Mouse (Mus musculus): ENCODE data around the gene Ak1.

Ak1 gene

GRCm38 (mm10) chr2:32601417-32602065 lies 20.0 kb upstream of the Ak1 start:
- peak in 1 of 2 experiments; percentile 69 for DNase-seq

GRCm38 (mm10) chr2:32602600-32603054 lies 18.9 kb upstream of the Ak1 start:
- peak; percentile 88 to 95 for DNase-seq

DNA sequence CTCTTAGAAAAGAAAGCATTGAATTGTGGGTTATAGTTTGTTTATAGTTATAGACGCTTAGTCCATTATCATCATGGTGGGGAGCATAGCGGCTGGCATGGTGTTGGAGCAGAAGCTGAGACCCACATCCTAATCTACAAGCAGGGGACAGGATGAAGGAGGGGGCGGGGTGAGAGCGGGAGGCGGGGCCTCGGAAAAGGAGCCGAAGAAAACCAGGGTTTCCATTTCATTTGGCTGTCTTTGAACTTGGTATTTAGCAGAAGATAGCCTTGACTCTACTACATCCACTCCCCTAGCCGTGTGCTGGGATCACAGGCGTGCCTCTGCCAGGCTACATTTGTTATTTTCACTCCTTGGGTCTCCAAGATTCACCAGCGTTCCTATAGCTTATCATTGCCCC lies 16.9 kb upstream of the Ak1 start:
- no peak for DNase-seq

DNA sequence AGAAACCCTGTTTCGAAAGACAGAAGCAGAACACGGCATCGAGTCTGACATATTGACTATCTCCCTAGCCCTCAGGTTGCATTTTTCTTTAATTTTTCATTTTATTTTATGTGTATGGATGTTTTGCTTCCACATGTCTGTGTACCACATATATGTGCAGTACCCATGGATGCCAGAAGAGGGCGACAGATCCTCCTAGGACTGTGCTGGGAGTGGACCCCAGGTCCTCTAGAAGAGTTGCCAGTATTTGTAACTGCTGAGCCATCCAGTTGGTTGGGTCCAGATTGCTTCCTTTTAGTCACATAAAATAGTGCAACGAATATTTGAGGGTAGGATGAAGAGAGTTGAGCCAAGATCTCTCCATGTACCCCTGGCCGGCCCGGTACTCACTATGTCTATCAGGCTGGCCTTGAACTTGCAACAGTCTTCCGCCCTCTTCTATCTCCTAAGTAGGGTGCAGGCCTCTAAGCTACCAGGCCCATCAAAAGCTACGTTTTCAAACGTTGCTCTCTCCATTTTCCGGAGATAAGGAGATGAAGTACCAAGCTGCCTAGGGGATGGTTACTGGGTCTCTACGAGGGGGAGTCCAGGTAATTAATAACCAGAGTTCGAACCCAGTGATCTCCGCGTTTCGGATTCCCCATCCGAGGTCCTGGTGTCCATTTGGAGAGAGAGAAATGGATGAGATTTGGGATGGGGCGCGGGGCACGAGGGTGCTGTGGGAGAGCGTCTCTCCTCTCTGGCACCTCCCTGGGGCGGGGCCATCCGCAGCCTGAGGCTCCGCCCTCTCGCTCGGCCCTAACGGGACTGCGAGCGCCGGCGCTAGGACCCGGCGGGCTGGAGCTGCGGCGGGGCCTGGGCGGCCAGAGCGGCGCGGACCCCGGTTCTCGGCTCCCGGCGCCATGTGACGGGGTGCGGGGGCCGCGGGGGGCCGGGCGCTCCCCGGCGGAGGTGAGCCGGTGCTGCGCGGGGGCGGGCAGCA lies 15.1 kb upstream of the Ak1 start:
- DNase-seq: peak; percentile 74 to 91

GRCm38 (mm10) chr2:32607262-32607947 lies 14.2 kb upstream of the Ak1 start:
- DNase-seq: peak in 1 of 2 experiments; percentile 36

DNA sequence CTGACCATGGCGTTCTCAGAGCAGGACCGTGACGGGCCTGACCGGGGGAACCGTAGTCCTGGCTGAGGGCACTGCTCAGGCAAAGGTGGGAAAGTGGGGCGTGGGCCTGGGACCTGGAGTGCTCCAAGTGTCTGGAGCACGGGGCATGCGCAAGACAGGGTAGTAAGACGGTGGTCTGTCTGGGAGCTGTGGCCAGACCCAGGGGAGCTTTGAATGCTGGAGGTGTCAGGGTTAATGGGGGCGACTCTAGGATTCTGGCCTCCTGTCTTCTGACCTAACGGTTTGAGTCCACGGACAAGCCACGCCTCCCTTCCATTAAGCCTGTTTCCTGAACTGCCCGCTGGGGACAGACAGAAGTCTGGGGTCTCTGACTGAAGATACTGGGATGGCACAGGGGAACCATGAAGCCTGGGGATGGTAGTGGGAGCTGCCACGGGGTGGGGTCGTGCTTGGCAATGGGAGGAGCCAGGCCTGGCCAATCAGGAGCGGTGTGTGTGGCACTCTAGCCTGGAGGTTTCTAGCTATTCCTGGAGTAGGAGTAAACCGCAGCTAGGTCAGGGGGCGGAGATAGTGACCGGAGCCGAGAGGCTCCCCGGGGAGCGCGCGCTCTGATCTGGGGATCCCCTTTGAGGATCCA lies 13.3 kb upstream of the Ak1 start:
- DNase-seq: peak; percentile 57 to 73

GRCm38 (mm10) chr2:32608778-32609435 lies 12.7 kb upstream of the Ak1 start:
- DNase-seq: peak in 1 of 2 experiments; percentile 36

- peak in 1 of 2 experiments; percentile 73 for DNase-seq
Observed at GRCm38 (mm10) chr2:32610610-32611229, 10.8 kb upstream of the Ak1 start.

- no peak for DNase-seq
Observed at GRCm38 (mm10) chr2:32612274-32612673, 9.3 kb upstream of the Ak1 start.

DNA sequence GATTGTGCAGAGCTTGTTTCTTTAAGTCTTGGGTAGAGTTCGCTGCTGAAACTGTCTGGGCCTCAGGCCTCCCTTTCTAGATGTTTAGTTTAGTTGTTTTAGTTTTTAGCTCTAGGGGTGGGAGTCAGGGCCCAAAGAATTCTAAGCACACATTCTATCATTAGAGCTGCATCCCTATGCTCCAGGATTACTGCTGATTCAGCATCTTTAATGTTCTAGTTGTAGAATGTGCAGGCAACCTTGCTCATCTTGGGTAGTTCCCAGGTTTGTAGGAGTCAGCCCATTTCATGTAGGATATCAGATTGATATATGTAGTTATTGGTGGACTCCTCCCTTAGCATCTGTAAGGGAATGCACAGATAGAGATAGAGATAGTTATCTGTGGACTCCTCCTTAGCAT lies 4.4 kb upstream of the Ak1 start:
- DNase-seq: no peak

GRCm38 (mm10) chr2:32617601-32618000 lies 4.0 kb upstream of the Ak1 start:
- DNase-seq: peak in 1 of 2 experiments; percentile 48

- DNase-seq: no peak
Observed at GRCm38 (mm10) chr2:32618051-32618450, 3.5 kb upstream of the Ak1 start.

GRCm38 (mm10) chr2:32620682-32621516 lies 659 bp upstream of the Ak1 start:
- DNase-seq: peak; percentile 83 to 84

DNA sequence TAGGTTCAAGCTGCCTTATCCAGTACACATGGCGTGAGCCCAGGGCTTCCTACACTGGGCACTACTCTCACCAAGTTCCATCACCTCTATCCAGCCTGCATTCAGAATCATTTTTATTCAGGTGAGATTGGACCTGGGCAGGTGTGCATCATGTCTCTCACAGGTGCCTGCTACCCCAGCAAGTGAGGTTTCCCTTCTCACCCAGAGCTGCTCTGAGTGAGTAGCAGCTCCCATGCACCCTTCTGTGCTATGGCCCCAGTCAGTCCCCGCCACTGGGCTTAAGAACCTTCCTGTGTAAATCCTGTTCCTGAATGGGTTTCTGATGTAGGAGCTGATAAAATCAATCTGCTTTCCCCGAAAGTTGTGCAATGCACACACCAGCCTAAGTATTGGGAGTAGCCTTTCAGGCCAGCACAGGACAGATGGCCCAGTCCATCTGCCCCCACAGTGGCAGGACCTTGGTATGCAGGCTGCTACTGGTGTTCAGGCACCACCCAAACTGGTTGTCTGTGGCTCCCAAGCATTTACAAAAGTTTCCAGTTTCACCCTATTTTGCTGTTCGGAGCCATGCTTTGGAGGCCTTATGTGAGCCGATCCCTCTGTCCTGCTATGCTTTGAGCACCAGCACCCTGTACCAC lies 2.7 kb downstream of the Ak1 start:
- DNase-seq: no peak

GRCm38 (mm10) chr2:32625212-32625872 lies 3.8 kb downstream of the Ak1 start:
- peak; percentile 66 to 78 for DNase-seq

DNA sequence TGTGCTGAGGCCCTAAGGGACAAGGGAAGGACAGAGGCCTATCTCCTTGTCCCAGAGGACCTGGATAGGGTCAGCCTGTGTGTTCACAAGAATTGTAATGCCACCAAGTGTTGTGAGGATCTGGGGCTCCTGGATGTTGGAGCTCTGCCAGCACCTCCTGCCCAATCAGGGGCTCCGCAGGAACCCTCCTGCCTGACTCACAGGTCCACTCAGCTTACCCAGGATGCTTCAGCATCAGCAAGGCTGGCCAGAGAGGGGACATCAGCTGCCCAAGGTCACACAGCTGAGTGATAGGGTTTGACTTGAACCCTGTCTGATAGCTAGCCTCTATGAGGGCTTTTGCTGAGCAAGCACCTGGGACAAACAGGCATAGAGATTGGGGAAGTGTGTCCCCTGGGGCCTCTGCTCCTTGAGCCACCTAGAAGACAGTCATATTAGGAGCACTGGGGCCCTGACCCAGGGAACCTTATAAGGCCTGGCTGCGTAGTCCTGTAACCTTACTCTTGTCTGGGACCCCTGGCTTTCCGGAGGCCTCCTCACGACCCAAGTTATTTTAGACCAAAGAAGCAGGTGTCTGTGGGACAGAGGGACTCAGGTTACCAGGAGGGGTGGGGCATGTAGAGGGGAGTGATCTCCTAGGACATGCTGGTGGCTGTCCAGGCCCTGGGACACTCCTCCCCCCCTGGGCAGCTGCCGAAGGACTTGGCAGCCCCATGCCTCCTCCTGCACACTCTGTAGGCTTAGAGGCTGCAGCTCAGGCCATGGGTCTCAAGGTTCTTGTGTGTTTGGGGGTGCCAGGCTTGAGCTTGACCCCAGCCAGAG lies 4.5 kb downstream of the Ak1 start:
- DNase-seq: peak in 1 of 2 experiments; percentile 47

- DNase-seq: no peak
Observed at GRCm38 (mm10) chr2:32627266-32628043, 5.9 kb downstream of the Ak1 start.
